Mouse (Mus musculus): ENCODE results near the gene Vkorc1l1. TPM values are rescaled to one million over a fixed set of nuclear protein-coding genes. Genes with fewer than 3 reads are reported as not detected.

The Vkorc1l1 gene
- polyA plus RNA-seq, 1 experiment from 2014 or later, result 23.2 TPM

DNA sequence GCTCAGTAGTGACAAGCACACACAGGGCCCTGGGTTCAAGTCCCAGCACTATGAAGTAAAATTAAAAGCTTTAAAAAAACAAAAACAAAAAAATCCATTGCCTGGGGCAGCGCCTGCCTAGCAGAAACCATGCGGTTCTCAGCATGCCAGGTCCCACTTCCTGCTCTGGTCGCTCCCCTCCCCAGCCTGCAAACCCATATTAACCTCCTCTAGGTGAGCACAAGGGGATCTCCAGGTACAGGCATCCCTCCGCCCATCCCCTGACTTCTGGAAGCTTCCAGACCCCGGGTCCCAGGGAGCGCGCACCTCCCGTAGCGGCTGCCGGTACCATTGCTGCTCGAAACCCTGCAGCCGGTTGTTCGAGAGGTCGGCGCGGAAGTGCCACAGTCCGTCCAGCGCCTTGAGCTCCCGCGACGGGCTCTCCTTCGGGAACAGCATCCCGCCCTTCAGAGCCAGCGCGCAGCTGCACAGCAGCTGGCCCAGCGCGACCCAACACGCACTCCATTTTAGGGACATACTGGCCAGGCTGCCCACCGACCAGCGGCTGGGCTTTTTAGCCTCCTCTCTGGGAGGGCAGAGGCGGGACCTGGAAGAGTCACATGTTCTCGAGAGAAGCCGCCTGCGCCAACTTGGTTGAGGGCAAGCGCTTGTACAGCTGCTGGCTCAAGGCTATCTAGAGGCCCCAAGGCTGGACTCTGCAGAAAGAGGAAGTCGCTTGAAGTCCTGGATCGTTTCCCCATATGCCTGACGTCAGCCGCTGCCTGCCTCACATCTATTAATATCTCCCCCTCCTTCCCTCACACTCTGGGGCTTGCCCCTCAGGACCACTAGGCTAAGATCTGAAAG lies 60.8 kb downstream of the Vkorc1l1 start, which contains the start of gene Gusb:
Gusb (minus strand) TSS at position 749 of the 846 bp plus-strand sequence.
- H3K27ac ChIP-seq (ENCODE audit: poor library complexity, severe bottlenecking), result peak within 1 kb of the TSS; percentile 66
- no peaks in the 10 kb centered on the region for H3K27me3 ChIP-seq (replicated peaks)
- peaks cover 6% of the 10 kb centered on the region for H3K36me3 ChIP-seq
- H3K4me2 ChIP-seq, result peak within 1 kb of the TSS; percentile 81
- peaks cover 15% of the 10 kb centered on the region for H3K4me1 ChIP-seq (replicated peaks)
- under 1% methylated on average over 39 of the region's 39 CpGs for WGBS
- peak; percentile 88 for ATAC-seq (ENCODE audit: insufficient number of reproducible peaks, low FRiP score)
- H3K4me3 ChIP-seq, result peak within 1 kb of the TSS; percentile 66
- peak within 1 kb of the TSS; percentile 77 for H3K9ac ChIP-seq
- H3K9me3 ChIP-seq (replicated peaks), result 0 out of 2 replicates have a peak, but pooled peaks cover 5% of the 10 kb centered on the region

DNA sequence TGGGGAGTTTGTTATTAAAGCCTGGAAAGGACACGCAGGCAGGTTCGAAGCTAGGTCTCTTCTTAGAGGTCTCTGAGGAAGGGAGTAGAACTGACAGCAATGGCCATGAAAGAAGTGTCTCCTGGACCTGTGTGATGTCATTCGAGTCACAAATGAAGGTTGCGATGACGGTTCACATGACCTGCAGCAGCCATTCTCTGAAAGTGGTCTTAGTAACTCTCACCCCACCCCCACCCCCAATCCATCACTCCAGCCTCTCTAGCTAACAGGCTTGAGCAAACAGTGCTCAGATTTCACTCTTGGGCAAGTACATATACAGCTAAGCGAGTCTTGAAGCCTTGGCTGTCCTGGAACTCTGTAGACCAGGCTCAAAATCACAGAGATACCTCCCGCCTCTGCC lies 61.5 kb downstream of the Vkorc1l1 start:
- peaks cover 6% of the 10 kb centered on the region for H3K36me3 ChIP-seq
- H3K4me3 ChIP-seq, result peak overlapping the region; percentile 66
- no peaks in the 10 kb centered on the region for H3K27me3 ChIP-seq (replicated peaks)
- H3K27ac ChIP-seq (ENCODE audit: poor library complexity, severe bottlenecking), result peak overlapping the region; percentile 66
- ATAC-seq (ENCODE audit: insufficient number of reproducible peaks, low FRiP score), result no peak
- H3K9me3 ChIP-seq (replicated peaks), result 0 out of 2 replicates have a peak, but pooled peaks cover 5% of the 10 kb centered on the region
- H3K4me1 ChIP-seq (replicated peaks), result peaks cover 15% of the 10 kb centered on the region
- H3K9ac ChIP-seq, result peak overlapping the region; percentile 77; the same call in 1 of the 2 replicates
- H3K4me2 ChIP-seq, result peak overlapping the region; percentile 81
- 40% methylated on average over 7 of the region's 7 CpGs for WGBS

DNA sequence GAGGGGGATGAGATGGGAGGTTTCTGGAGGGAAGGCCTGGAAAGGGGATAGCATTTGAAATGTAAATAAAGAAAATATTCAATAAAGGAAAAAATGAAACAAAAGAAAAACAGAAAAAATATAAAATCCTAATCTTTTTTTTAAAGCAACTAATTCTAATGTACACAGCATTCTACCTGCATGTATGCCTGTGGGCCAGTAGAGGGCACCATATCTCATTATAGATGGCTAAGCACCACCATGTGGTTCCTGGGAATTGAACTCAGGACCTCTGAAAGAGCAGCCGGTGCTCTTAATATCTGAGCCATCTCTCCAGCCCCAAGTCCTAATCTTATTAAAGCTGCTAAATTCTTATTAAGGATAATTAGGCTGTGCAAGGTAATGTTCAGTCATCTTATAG lies 65.6 kb downstream of the Vkorc1l1 start:
- Histone ChIP-seq H3K9ac (no peak overlapping the region), H3K4me1 (replicated peaks) (peaks cover 3% of the 10 kb centered on the region), H3K4me2 (no peak overlapping the region), H3K27ac (ENCODE audit: poor library complexity, severe bottlenecking) (no peak overlapping the region), H3K27me3 (replicated peaks) (no peaks in the 10 kb centered on the region), H3K9me3 (replicated peaks) (peaks cover 26% of the 10 kb centered on the region), H3K36me3 (peaks cover 17% of the 10 kb centered on the region), H3K4me3 (no peak overlapping the region)
- ATAC-seq (ENCODE audit: insufficient number of reproducible peaks, low FRiP score), result no peak
- WGBS, result 76% methylated on average over 1 of the region's 1 CpGs

DNA sequence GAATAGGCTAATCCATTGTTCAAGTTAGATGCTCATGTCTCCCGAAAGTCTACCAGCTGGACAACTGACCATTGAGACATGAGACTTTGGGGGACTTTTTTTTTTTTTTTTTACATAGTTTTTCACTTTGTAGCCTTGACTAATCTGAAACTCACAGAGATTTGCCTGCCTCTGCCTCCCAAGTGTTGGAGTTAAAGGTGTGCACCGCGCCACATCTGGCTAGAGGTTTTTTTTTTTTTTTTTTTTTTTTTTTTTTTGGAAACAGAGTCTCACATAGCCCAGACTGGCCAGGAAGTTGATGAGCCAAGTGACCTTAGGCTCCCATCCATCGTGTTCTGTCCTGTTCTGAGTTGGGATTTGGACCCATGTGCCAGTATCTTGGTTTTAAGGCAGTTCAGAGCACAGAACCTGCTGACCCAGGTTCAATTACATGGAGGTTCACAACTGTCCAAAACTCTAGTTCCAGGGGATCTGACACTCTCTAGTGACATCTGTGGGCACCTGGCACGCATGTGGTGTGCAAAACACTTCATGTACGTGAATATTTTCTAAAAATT lies 66.3 kb downstream of the Vkorc1l1 start:
- 71% methylated on average over 6 of the region's 6 CpGs for WGBS
- Histone ChIP-seq H3K27ac (ENCODE audit: poor library complexity, severe bottlenecking) (no peak overlapping the region), H3K27me3 (replicated peaks) (no peaks in the 10 kb centered on the region), H3K36me3 (peaks cover 24% of the 10 kb centered on the region), H3K9me3 (replicated peaks) (peaks cover 26% of the 10 kb centered on the region), H3K4me3 (no peak overlapping the region), H3K4me2 (no peak overlapping the region), H3K9ac (no peak overlapping the region), H3K4me1 (replicated peaks) (peaks cover 3% of the 10 kb centered on the region)
- ATAC-seq (ENCODE audit: insufficient number of reproducible peaks, low FRiP score), result no peak

DNA sequence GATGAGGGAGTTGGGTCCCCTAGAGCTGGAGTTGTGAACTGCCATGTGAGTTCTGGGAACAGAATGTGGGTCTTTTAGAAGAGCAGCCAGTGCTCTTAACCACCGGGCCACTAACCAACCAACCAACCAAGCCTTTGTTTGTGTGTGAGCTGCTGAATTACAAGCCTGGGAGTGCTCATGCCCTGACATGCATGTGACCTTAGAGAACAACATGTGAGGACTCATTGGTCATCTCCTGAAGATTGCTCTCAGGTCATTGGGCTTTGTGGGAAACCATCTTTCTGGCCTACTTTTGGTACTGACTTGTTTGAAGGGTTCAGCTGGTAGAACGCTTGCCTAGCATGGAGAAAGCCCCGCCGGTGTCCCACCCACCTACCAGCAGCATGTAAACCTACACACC lies 68.0 kb downstream of the Vkorc1l1 start:
- Histone ChIP-seq H3K36me3 (peaks cover 26% of the 10 kb centered on the region), H3K9me3 (replicated peaks) (peaks cover 26% of the 10 kb centered on the region), H3K4me3 (no peak overlapping the region), H3K4me1 (replicated peaks) (no peaks in the 10 kb centered on the region), H3K9ac (no peak overlapping the region), H3K27me3 (replicated peaks) (no peaks in the 10 kb centered on the region), H3K27ac (ENCODE audit: poor library complexity, severe bottlenecking) (no peak overlapping the region), H3K4me2 (no peak overlapping the region)
- ATAC-seq (ENCODE audit: insufficient number of reproducible peaks, low FRiP score), result no peak
- WGBS, result 92% methylated on average over 4 of the region's 4 CpGs

DNA sequence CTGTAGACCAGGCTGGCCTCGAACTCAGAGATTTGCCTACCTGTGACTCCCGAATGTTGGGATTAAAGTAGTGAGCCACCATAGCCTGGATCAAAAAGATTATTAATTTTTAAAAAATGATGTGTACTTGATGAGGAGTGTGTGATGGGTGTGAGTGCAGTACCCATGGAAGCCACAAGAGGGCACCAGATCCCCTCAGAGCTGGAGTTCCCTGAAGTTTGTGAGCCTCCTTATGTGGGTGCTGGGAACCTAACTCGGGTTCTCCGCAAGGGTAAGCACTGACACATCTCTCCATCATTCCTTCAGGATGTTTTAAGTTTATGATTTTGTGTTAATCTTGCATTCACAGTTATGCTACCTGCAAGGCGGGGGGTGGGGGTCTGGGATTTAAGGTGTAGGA lies 69.2 kb downstream of the Vkorc1l1 start:
- H3K27me3 ChIP-seq (replicated peaks), result no peaks in the 10 kb centered on the region
- WGBS, result 87% methylated on average over 5 of the region's 5 CpGs
- H3K9ac ChIP-seq, result no peak overlapping the region
- H3K27ac ChIP-seq (ENCODE audit: poor library complexity, severe bottlenecking), result no peak overlapping the region
- H3K4me2 ChIP-seq, result no peak overlapping the region
- H3K4me1 ChIP-seq (replicated peaks), result no peaks in the 10 kb centered on the region
- peaks cover 24% of the 10 kb centered on the region for H3K9me3 ChIP-seq (replicated peaks)
- peaks cover 38% of the 10 kb centered on the region for H3K36me3 ChIP-seq
- ATAC-seq (ENCODE audit: insufficient number of reproducible peaks, low FRiP score), result no peak
- H3K4me3 ChIP-seq, result no peak overlapping the region

DNA sequence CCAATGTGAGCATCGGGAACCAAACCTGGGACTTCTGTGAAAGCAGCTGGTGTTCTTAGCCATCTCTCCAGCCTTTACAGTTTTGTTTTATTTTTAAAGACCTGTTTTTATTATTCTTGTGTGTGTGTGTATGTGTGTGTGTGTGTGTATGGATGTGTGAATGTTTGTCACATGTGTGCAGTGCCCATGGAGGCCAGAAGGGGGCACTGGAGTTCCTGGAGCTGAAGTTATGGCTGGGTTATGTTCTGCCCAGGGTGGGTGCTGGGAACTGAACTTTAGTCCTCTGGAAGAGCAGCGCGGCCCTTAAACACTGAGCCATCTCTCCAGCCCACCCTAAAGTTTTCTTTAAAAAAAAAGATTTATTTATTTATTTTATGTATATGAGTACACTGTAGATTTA lies 73.3 kb downstream of the Vkorc1l1 start:
- no peak for ATAC-seq (ENCODE audit: insufficient number of reproducible peaks, low FRiP score)
- H3K36me3 ChIP-seq, result peaks cover 43% of the 10 kb centered on the region
- 93% methylated on average over 3 of the region's 3 CpGs for WGBS

DNA sequence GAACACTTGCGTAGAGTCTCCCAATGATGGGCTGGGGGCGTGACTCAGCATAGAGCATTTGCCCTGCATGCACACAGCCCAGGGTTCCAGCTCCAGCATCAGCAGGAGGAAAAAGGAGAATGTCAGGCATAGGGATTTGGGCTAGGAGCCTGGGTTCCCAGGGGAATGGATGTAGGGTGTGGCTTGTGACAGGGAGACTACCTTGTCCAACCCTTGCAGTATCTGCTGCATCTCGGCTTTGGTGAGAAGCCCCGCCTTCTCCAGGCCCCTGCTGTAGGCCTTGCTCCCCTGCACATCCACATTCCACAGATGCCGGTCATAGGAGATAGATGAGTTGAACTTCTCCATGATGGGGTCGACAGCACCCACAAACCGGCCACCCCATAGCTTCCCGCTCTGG lies 77.7 kb downstream of the Vkorc1l1 start:
- Histone ChIP-seq H3K4me1 (replicated peaks) (peaks cover 7% of the 10 kb centered on the region), H3K27ac (ENCODE audit: poor library complexity, severe bottlenecking) (no peak overlapping the region), H3K4me3 (no peak overlapping the region), H3K4me2 (no peak overlapping the region), H3K9me3 (replicated peaks) (peaks cover 4% of the 10 kb centered on the region; the same call in 1 of the 2 replicates), H3K9ac (no peak overlapping the region), H3K36me3 (peaks cover 17% of the 10 kb centered on the region; the same call in 1 of the 2 replicates), H3K27me3 (replicated peaks) (no peaks in the 10 kb centered on the region)
- WGBS, result 52% methylated on average over 8 of the region's 8 CpGs
- ATAC-seq (ENCODE audit: insufficient number of reproducible peaks, low FRiP score), result no peak

More for the DNA sequence above, 73.3 kb downstream of the Vkorc1l1 start:
- no peaks in the 10 kb centered on the region for H3K27me3 ChIP-seq (replicated peaks)
- H3K27ac ChIP-seq (ENCODE audit: poor library complexity, severe bottlenecking), result no peak overlapping the region
- no peak overlapping the region for H3K4me3 ChIP-seq
- H3K4me1 ChIP-seq (replicated peaks), result peaks cover 5% of the 10 kb centered on the region; the same call in 1 of the 2 replicates
- H3K4me2 ChIP-seq, result no peak overlapping the region
- no peak overlapping the region for H3K9ac ChIP-seq
- H3K9me3 ChIP-seq (replicated peaks), result peaks cover 17% of the 10 kb centered on the region

DNA sequence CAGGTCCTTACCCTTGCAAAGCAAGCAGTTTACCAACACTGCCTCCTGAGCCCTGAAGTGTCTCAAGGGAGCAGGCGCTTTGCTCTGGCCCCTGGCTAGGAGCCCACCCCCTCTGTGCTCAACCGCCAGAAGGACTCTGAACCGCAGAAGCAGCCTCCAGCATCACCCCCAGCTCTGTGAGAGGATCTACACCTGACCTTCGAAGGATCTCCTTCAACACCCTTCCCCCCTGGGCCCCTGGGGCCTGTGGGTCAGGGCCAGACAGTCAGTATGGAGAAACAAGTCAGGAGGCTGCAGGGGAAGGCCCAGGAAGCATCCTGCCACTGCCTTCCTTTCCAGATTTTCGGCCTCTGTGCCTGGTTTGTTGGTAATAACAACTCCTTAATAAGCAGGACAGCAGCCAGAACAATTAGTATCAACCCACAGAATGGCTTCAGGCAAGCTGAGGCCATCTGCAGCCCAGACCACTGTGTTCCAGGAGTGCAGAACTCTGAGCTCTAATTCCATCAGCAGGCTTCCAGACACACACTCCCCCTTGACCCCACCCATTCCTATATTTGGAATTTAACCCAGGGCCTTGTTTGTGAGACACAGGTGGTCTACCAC lies 79.7 kb downstream of the Vkorc1l1 start:
- Histone ChIP-seq H3K4me3 (no peak overlapping the region), H3K4me2 (no peak overlapping the region), H3K9me3 (replicated peaks) (no peaks in the 10 kb centered on the region), H3K4me1 (replicated peaks) (peaks cover 9% of the 10 kb centered on the region), H3K36me3 (0 out of 2 replicates have a peak, but pooled peaks cover under 1% of the 10 kb centered on the region), H3K27ac (ENCODE audit: poor library complexity, severe bottlenecking) (no peak overlapping the region), H3K27me3 (replicated peaks) (peaks cover 3% of the 10 kb centered on the region; the same call in 1 of the 2 replicates), H3K9ac (no peak overlapping the region)
- 51% methylated on average over 5 of the region's 5 CpGs for WGBS
- ATAC-seq (ENCODE audit: insufficient number of reproducible peaks, low FRiP score), result no peak

DNA sequence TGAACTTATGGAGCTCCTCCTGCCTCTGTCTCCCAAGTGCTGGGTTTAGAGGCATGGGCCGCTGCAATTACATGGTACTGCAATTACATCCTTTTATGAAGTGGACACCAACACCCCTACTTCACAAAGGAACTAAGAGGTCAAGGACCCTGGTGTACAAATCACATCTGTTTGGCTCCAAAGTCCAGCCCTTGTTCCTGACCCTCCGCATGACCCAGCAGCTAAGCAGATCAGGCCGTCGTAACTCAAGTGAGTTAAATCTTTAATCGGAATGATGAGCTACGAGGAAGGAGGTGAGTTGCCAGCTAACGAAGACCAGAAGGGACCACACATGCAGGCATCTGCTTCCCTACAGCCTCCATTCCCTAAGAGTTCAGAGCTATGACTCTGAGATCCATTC lies 80.6 kb downstream of the Vkorc1l1 start:
- no peak overlapping the region for H3K27ac ChIP-seq (ENCODE audit: poor library complexity, severe bottlenecking)
- ATAC-seq (ENCODE audit: insufficient number of reproducible peaks, low FRiP score), result no peak
- H3K4me2 ChIP-seq, result no peak overlapping the region
- H3K36me3 ChIP-seq, result no peaks in the 10 kb centered on the region
- no peak overlapping the region for H3K9ac ChIP-seq
- peaks cover 6% of the 10 kb centered on the region; the same call in 1 of the 2 replicates for H3K27me3 ChIP-seq (replicated peaks)
- 82% methylated on average over 7 of the region's 7 CpGs for WGBS
- no peaks in the 10 kb centered on the region for H3K9me3 ChIP-seq (replicated peaks)
- peaks cover 9% of the 10 kb centered on the region for H3K4me1 ChIP-seq (replicated peaks)
- H3K4me3 ChIP-seq, result no peak overlapping the region
